Mouse (Mus musculus) megakaryocyte, embryonic 14.5 days (primary cell): ENCODE measurements at regions not wholly inside any gene's neighbourhood (a gene's known extent, or its start where the extent isn't known, plus 50 kb on each side); places are given as distances from the start of the nearest gene placed in this dataset.

Source experiments
- H3K27me3 ChIP-seq: replicated peaks from 2 replicates; pipeline ENCODE3; 2012; ENCODE audit warnings: inconsistent platforms
- H3K36me3 ChIP-seq: replicated peaks from 2 replicates; pipeline ENCODE3; 2012; ENCODE audit warnings: low read length, inconsistent platforms, mixed read lengths
- H3K4me1 ChIP-seq: 2 replicates; pipeline ENCODE4 v1.6.1; 2012; ENCODE audit warnings: inconsistent platforms
- H3K4me3 ChIP-seq: replicated peaks from 2 replicates; pipeline ENCODE3; 2012; ENCODE audit warnings: moderate library complexity, mild to moderate bottlenecking, inconsistent platforms
- H3K9me3 ChIP-seq: 2 replicates; pipeline ENCODE4 v1.6.1; 2012; ENCODE audit warnings: inconsistent platforms
- FLI1 ChIP-seq: IDR thresholded peaks from 2 replicates; pipeline ENCODE4 v1.6.1; 2012; ENCODE audit warnings: low read length, inconsistent platforms, mixed read lengths
- GATA1 ChIP-seq: IDR thresholded peaks from 3 replicates; pipeline ENCODE4 v1.6.1; 2012; ENCODE audit warnings: mixed read lengths, low read length, inconsistent platforms, borderline replicate concordance

GRCm38 (mm10) chr8:103874506-103874905 is 226.9 kb upstream of the Cdh5 start:
- no peaks in the 10 kb centered on the region for H3K27me3 ChIP-seq
- no peak overlapping the region for H3K4me3 ChIP-seq
- TF ChIP-seq FLI1 = no peak
- no peak for TF ChIP-seq GATA1
- peaks cover 13% of the 10 kb centered on the region for H3K9me3 ChIP-seq
- no peaks in the 10 kb centered on the region for H3K36me3 ChIP-seq
- no peaks in the 10 kb centered on the region for H3K4me1 ChIP-seq

- Histone ChIP-seq H3K27me3 (no peaks in the 10 kb centered on the region), H3K9me3 (peaks cover 26% of the 10 kb centered on the region; the same call in 1 of the 2 replicates), H3K4me3 (no peak overlapping the region), H3K36me3 (no peaks in the 10 kb centered on the region), H3K4me1 (no peaks in the 10 kb centered on the region)
- TF ChIP-seq GATA1 = no peak
- TF ChIP-seq FLI1 = no peak
Measured at GRCm38 (mm10) chr8:103879505-103879904, 221.9 kb upstream of the Cdh5 start.

DNA sequence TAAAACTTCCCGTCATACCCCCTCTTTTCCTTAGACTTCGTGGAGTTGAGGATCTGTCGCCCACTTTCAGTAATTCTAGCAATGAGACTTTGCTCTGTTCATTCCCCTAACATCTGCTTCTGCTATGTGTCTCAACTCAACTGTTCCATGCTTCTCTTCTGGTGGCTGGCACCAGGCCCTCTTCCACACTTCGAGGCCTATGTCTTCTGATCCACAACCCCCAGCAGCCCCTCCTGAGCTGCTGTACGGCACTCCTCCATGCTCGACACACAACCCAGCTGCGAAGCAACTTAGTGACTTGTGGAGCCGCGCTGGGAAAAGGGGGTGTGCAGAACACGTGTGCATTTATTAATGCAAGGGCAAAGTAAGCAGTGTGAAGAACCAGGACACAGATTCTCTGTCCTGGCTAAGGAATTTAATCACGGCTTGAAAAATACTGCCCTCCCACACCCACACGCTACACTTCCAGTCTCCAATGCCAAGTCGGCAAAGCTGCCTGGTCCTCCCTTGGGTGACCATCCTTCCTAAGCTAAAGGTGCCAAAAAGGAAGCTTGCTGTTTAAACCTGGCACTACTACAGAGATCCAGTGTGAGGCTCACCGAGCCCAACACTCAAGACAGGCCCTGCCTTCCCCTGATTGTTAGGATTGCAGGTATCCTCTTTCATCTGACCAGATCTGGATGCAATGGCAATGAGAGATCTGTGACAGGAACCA is 220.8 kb upstream of the Cdh5 start:
- Histone ChIP-seq H3K9me3 (peaks cover 26% of the 10 kb centered on the region; the same call in 1 of the 2 replicates), H3K36me3 (no peaks in the 10 kb centered on the region), H3K4me1 (no peaks in the 10 kb centered on the region), H3K27me3 (no peaks in the 10 kb centered on the region), H3K4me3 (no peak overlapping the region)
- TF ChIP-seq GATA1 (no peak), FLI1 (no peak)

- Histone ChIP-seq H3K4me1 (no peaks in the 10 kb centered on the region), H3K27me3 (no peaks in the 10 kb centered on the region), H3K4me3 (no peak overlapping the region), H3K9me3 (peaks cover 26% of the 10 kb centered on the region; the same call in 1 of the 2 replicates), H3K36me3 (no peaks in the 10 kb centered on the region)
- TF ChIP-seq FLI1 = no peak
- TF ChIP-seq GATA1 = no peak
Measured at GRCm38 (mm10) chr8:103881146-103881486, 220.3 kb upstream of the Cdh5 start.

DNA sequence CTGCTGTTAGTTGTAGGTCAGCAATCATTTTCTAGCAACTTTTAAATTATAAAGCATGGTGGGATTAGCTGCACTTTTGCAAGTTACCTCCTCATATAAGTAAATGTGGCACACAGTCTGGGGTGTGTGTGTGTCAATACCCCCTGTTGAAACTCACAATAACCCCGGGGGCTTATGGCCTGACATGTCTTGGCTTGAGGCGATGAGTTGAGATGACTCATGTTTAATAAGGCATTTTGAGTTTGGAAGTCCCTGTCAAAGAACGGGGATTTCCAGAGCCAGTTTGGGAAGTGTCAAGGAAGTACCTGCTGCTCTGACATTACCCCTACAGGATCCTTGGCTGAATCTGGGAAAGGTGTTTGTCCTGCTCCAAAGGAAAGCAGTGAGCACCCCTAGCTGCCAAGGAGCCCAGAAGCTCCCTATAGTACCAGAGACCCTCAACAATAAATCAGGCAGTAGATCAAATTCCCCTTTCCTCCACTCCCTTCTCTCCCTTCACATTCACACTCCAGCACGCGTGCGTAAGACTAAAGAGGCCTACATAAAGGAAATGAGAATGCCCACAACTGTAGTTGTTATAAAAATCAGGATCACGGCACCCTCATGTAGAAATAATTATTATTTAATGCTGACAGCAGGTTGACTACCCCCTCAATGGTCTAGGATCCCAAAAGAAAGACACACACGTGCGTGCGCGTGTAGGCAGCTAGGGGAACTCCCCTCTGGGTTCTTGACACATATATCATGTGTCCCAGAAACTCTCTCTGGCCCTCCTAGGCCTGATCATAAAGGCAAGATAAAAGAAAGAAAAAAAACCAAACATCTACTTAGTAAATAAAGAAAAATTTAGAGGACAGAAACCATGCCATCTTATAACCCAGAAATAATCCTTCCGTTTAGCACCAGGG is 216.3 kb upstream of the Cdh5 start:
- Histone ChIP-seq H3K9me3 (peaks cover 24% of the 10 kb centered on the region; the same call in 1 of the 2 replicates), H3K4me3 (no peak overlapping the region), H3K36me3 (no peaks in the 10 kb centered on the region), H3K27me3 (no peaks in the 10 kb centered on the region), H3K4me1 (no peaks in the 10 kb centered on the region)
- no peak for TF ChIP-seq GATA1
- no peak for TF ChIP-seq FLI1

GRCm38 (mm10) chr8:103894589-103894988 is 206.8 kb upstream of the Cdh5 start:
- Histone ChIP-seq H3K4me1 (no peaks in the 10 kb centered on the region), H3K36me3 (no peaks in the 10 kb centered on the region), H3K27me3 (no peaks in the 10 kb centered on the region), H3K9me3 (peaks cover 23% of the 10 kb centered on the region; the same call in 1 of the 2 replicates), H3K4me3 (no peak overlapping the region)
- TF ChIP-seq FLI1 (no peak), GATA1 (no peak)

DNA sequence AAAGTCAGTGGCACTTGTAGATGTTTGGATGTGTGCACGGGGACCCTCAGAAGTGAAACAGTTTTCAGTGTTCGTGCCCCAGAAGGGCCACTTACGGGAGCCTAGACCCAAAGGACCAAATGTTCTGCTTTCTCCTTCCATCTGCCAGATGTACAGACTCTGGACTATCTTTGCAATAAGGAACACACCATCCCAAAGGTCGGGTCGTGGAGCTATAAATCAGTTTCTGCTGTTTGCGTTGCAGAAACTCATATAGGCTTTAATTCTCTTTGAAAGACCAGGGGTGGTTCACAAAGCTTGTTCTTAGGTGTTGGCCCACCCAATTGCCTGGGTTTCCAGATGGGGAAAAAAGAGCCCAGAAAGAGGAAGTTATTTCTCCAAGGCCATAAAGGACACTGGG is 206.3 kb upstream of the Cdh5 start:
- TF ChIP-seq GATA1 (no peak), FLI1 (no peak)
- no peaks in the 10 kb centered on the region for H3K36me3 ChIP-seq
- peaks cover 23% of the 10 kb centered on the region; the same call in 1 of the 2 replicates for H3K9me3 ChIP-seq
- H3K27me3 ChIP-seq = no peaks in the 10 kb centered on the region
- no peaks in the 10 kb centered on the region for H3K4me1 ChIP-seq
- no peak overlapping the region for H3K4me3 ChIP-seq

DNA sequence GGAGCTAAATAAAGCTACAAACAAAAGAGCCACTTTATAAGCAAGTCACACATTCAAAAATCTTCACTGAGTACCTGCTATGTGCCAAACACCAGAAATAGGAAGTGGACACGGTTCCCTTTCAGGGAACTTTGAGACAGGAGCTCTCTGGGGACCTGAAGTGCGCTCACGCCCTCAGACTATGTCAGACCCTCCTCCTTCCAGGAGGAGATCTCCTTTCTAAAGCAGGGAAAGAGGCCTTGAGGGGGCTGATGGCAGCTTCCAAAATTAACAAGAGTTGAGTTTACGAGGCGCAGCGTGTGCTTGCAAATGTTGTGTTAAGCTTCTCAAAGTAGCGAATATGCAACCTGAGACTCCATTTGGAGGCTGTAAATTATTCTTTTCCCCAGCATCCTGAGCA is 204.0 kb upstream of the Cdh5 start:
- H3K9me3 ChIP-seq = peaks cover 16% of the 10 kb centered on the region; the same call in 1 of the 2 replicates
- H3K4me3 ChIP-seq = no peak overlapping the region

GRCm38 (mm10) chr8:103902516-103902915 is 198.9 kb upstream of the Cdh5 start:
- H3K4me1 ChIP-seq = no peaks in the 10 kb centered on the region
- H3K4me3 ChIP-seq = no peak overlapping the region
- no peaks in the 10 kb centered on the region for H3K36me3 ChIP-seq
- H3K9me3 ChIP-seq = peaks cover 44% of the 10 kb centered on the region
- TF ChIP-seq GATA1 (no peak), FLI1 (no peak)
- H3K27me3 ChIP-seq = no peaks in the 10 kb centered on the region

More for the DNA sequence above, 204.0 kb upstream of the Cdh5 start:
- no peaks in the 10 kb centered on the region for H3K4me1 ChIP-seq
- H3K36me3 ChIP-seq = no peaks in the 10 kb centered on the region
- no peaks in the 10 kb centered on the region for H3K27me3 ChIP-seq
- TF ChIP-seq FLI1 = no peak
- no peak for TF ChIP-seq GATA1

- H3K9me3 ChIP-seq = peaks cover 45% of the 10 kb centered on the region
- no peak for TF ChIP-seq FLI1
- no peak for TF ChIP-seq GATA1
- H3K4me3 ChIP-seq = no peak overlapping the region
Measured at GRCm38 (mm10) chr8:103903635-103904034, 197.8 kb upstream of the Cdh5 start.

More at GRCm38 (mm10) chr8:103903635-103904034, 197.8 kb upstream of the Cdh5 start:
- no peaks in the 10 kb centered on the region for H3K27me3 ChIP-seq
- no peaks in the 10 kb centered on the region for H3K36me3 ChIP-seq
- H3K4me1 ChIP-seq = no peaks in the 10 kb centered on the region
